Mouse (Mus musculus): ENCODE results near the gene 4933411K16Rik. TPM values are rescaled to one million over a fixed set of nuclear protein-coding genes. Genes with fewer than 3 reads are reported as not detected.

The 4933411K16Rik gene
- polyA plus RNA-seq, 1 experiment: 0.41 TPM

GRCm38 (mm10) chr19:42085690-42086089, 33.6 kb downstream of the 4933411K16Rik start:
- 4% methylated on average over 10 of the region's 10 CpGs for WGBS
- DNase-seq: no peak
- H3K4me3 ChIP-seq (replicated peaks; ENCODE audit: insufficient read depth, low read depth, low read length): peak overlapping the region; percentile 98
- 0 out of 2 replicates have a peak, but pooled peaks cover 4% of the 10 kb centered on the region for H3K4me1 ChIP-seq (ENCODE audit: control insufficient read depth, insufficient read depth, low read length)
- H3K27me3 ChIP-seq (ENCODE audit: control insufficient read depth, insufficient read depth, low read length): no peaks in the 10 kb centered on the region
- H3K27ac ChIP-seq (ENCODE audit: insufficient read depth, low read length): peak overlapping the region; percentile 13; the same call in 1 of the 2 replicates
- TF ChIP-seq CTCF (IDR thresholded peaks at IDR 0.05; ENCODE audit: borderline replicate concordance, insufficient read depth, low read depth, low read length) (no peak), POLR2A (IDR thresholded peaks at IDR 0.05; ENCODE audit: borderline replicate concordance, insufficient read depth, low read length) (no peak)

GRCm38 (mm10) chr19:42086166-42086565, 34.1 kb downstream of the 4933411K16Rik start, which contains the start of gene Morn4:
Gene Morn4, minus strand, starts transcription at chr19:42086357.
- H3K27me3 ChIP-seq (ENCODE audit: control insufficient read depth, insufficient read depth, low read length): no peaks in the 10 kb centered on the region
- peak; percentile 93 to 94 for DNase-seq
- TF ChIP-seq POLR2A (IDR thresholded peaks at IDR 0.05; ENCODE audit: borderline replicate concordance, insufficient read depth, low read length) (peak; percentile 83), CTCF (IDR thresholded peaks at IDR 0.05; ENCODE audit: borderline replicate concordance, insufficient read depth, low read depth, low read length) (no peak)
- peak within 1 kb of the TSS; percentile 98 for H3K4me3 ChIP-seq (replicated peaks; ENCODE audit: insufficient read depth, low read depth, low read length)
- 0 out of 2 replicates have a peak, but pooled peaks cover 4% of the 10 kb centered on the region for H3K4me1 ChIP-seq (ENCODE audit: control insufficient read depth, insufficient read depth, low read length)
- WGBS: 0% methylated on average over 21 of the region's 21 CpGs
- H3K27ac ChIP-seq (ENCODE audit: insufficient read depth, low read length): peak within 1 kb of the TSS; percentile 13

- DNase-seq: peak; percentile 58 to 59
- Histone ChIP-seq H3K27me3 (ENCODE audit: control insufficient read depth, insufficient read depth, low read length) (no peaks in the 10 kb centered on the region), H3K4me1 (ENCODE audit: control insufficient read depth, insufficient read depth, low read length) (0 out of 2 replicates have a peak, but pooled peaks cover 4% of the 10 kb centered on the region), H3K27ac (ENCODE audit: insufficient read depth, low read length) (peak overlapping the region; percentile 17; the same call in 1 of the 2 replicates), H3K4me3 (replicated peaks; ENCODE audit: insufficient read depth, low read depth, low read length) (peak overlapping the region; percentile 20)
- TF ChIP-seq CTCF (IDR thresholded peaks at IDR 0.05; ENCODE audit: borderline replicate concordance, insufficient read depth, low read depth, low read length): no peak
- TF ChIP-seq POLR2A (IDR thresholded peaks at IDR 0.05; ENCODE audit: borderline replicate concordance, insufficient read depth, low read length): peak; percentile 29; the same call in 1 of the 2 replicates
- WGBS: 21% methylated on average over 14 of the region's 14 CpGs
Observed at GRCm38 (mm10) chr19:42089103-42089747, 37.2 kb downstream of the 4933411K16Rik start.

- TF ChIP-seq CTCF (IDR thresholded peaks at IDR 0.05; ENCODE audit: borderline replicate concordance, insufficient read depth, low read depth, low read length): no peak
- peak; percentile 42; the same call in 1 of the 2 replicates for TF ChIP-seq POLR2A (IDR thresholded peaks at IDR 0.05; ENCODE audit: borderline replicate concordance, insufficient read depth, low read length)
Observed at GRCm38 (mm10) chr19:42089748-42090595, 37.9 kb downstream of the 4933411K16Rik start, which contains the start of gene Pi4k2a. Gene Pi4k2a, plus strand, starts transcription at chr19:42090470.

GRCm38 (mm10) chr19:42090637-42091141, 38.6 kb downstream of the 4933411K16Rik start:
- TF ChIP-seq POLR2A (IDR thresholded peaks at IDR 0.05; ENCODE audit: borderline replicate concordance, insufficient read depth, low read length): no peak
- no peak for TF ChIP-seq CTCF (IDR thresholded peaks at IDR 0.05; ENCODE audit: borderline replicate concordance, insufficient read depth, low read depth, low read length)
- no peaks in the 10 kb centered on the region for H3K27me3 ChIP-seq (ENCODE audit: control insufficient read depth, insufficient read depth, low read length)
- 0 out of 2 replicates have a peak, but pooled peaks cover 4% of the 10 kb centered on the region for H3K4me1 ChIP-seq (ENCODE audit: control insufficient read depth, insufficient read depth, low read length)
- 1% methylated on average over 51 of the region's 52 CpGs for WGBS
- H3K4me3 ChIP-seq (replicated peaks; ENCODE audit: insufficient read depth, low read depth, low read length): peak overlapping the region; percentile 61
- no peak overlapping the region for H3K27ac ChIP-seq (ENCODE audit: insufficient read depth, low read length)
- no peak for DNase-seq

More at GRCm38 (mm10) chr19:42089748-42090595, 37.9 kb downstream of the 4933411K16Rik start, which contains the start of gene Pi4k2a:
- DNase-seq: peak; percentile 98 to 100
- H3K4me1 ChIP-seq (ENCODE audit: control insufficient read depth, insufficient read depth, low read length): 0 out of 2 replicates have a peak, but pooled peaks cover 4% of the 10 kb centered on the region
- peak within 1 kb of the TSS; percentile 17; the same call in 1 of the 2 replicates for H3K27ac ChIP-seq (ENCODE audit: insufficient read depth, low read length)
- peak within 1 kb of the TSS; percentile 61 for H3K4me3 ChIP-seq (replicated peaks; ENCODE audit: insufficient read depth, low read depth, low read length)
- WGBS: under 1% methylated on average over 52 of the region's 55 CpGs
- no peaks in the 10 kb centered on the region for H3K27me3 ChIP-seq (ENCODE audit: control insufficient read depth, insufficient read depth, low read length)

GRCm38 (mm10) chr19:42099406-42099805, 47.4 kb downstream of the 4933411K16Rik start:
- H3K27me3 ChIP-seq (ENCODE audit: control insufficient read depth, insufficient read depth, low read length): no peaks in the 10 kb centered on the region
- no peak overlapping the region for H3K27ac ChIP-seq (ENCODE audit: insufficient read depth, low read length)
- no peak overlapping the region for H3K4me3 ChIP-seq (replicated peaks; ENCODE audit: insufficient read depth, low read depth, low read length)
- WGBS: 78% methylated on average over 3 of the region's 3 CpGs
- no peaks in the 10 kb centered on the region for H3K4me1 ChIP-seq (ENCODE audit: control insufficient read depth, insufficient read depth, low read length)
- DNase-seq: no peak
- TF ChIP-seq CTCF (IDR thresholded peaks at IDR 0.05; ENCODE audit: borderline replicate concordance, insufficient read depth, low read depth, low read length) (no peak), POLR2A (IDR thresholded peaks at IDR 0.05; ENCODE audit: borderline replicate concordance, insufficient read depth, low read length) (no peak)

Other genes starting within 250 kb of the 4933411K16Rik start
- 13.2 and 14.7 TPM in 2 replicates for gene Frat1, start 222.3 kb upstream of the 4933411K16Rik start, polyA plus RNA-seq (2012; rRNA removed)
- gene Frat2, start 204.1 kb upstream of the 4933411K16Rik start, polyA plus RNA-seq (2012; rRNA removed): 6.9 and 7.1 TPM in 2 replicates
- gene Rrp12, start 156.1 kb upstream of the 4933411K16Rik start, polyA plus RNA-seq (2012; rRNA removed): 15.1 and 16.4 TPM in 2 replicates
- gene Pgam1, start 140.3 kb upstream of the 4933411K16Rik start, polyA plus RNA-seq (2012; rRNA removed): 858 and 879 TPM in 2 replicates
- 25.6 and 26.3 TPM in 2 replicates for gene Exosc1, start 118.8 kb upstream of the 4933411K16Rik start, polyA plus RNA-seq (2012; rRNA removed)
- gene Zdhhc16, start 118.8 kb upstream of the 4933411K16Rik start, polyA plus RNA-seq (2012; rRNA removed): 60.9 and 70.4 TPM in 2 replicates
- gene Mms19, start 71.1 kb upstream of the 4933411K16Rik start, polyA plus RNA-seq (2012; rRNA removed): 54.9 and 65.5 TPM in 2 replicates
- gene Ubtd1, start 70.5 kb upstream of the 4933411K16Rik start, polyA plus RNA-seq (2012; rRNA removed): 28.1 and 29.4 TPM in 2 replicates
- 0.32 and 0.54 TPM in 2 replicates for gene Ankrd2, start 16.2 kb upstream of the 4933411K16Rik start, polyA plus RNA-seq (2012; rRNA removed)
- gene Hoga1, start 6.6 kb upstream of the 4933411K16Rik start, polyA plus RNA-seq (2012; rRNA removed): 2.2 and 2.4 TPM in 2 replicates
- 43.4 and 44.6 TPM in 2 replicates for gene Morn4, start 34.1 kb downstream of the 4933411K16Rik start, polyA plus RNA-seq (2012; rRNA removed)
- gene Pi4k2a, start 38.2 kb downstream of the 4933411K16Rik start, polyA plus RNA-seq (2012; rRNA removed): 78.6 and 81.0 TPM in 2 replicates
- 26.9 and 28.8 TPM in 2 replicates for gene Avpi1, start 76.8 kb downstream of the 4933411K16Rik start, polyA plus RNA-seq (2012; rRNA removed)
- gene Marveld1, start 95.2 kb downstream of the 4933411K16Rik start, polyA plus RNA-seq (2012; rRNA removed): 11.7 and 12.8 TPM in 2 replicates
- 104 and 107 TPM in 2 replicates for gene Zfyve27, start 111.7 kb downstream of the 4933411K16Rik start, polyA plus RNA-seq (2012; rRNA removed)
- gene Sfrp5, start 150.0 kb downstream of the 4933411K16Rik start, polyA plus RNA-seq (2012; rRNA removed): 12.7 and 15.3 TPM in 2 replicates
- gene Golga7b, start 195.3 kb downstream of the 4933411K16Rik start, polyA plus RNA-seq (2012; rRNA removed): 90.4 and 98.9 TPM in 2 replicates